Mouse (Mus musculus): ENCODE measurements around the gene Arfgap2. TPM values are rescaled to one million over a fixed set of nuclear protein-coding genes. Genes with fewer than 3 reads are reported as not detected.

The Arfgap2 gene
- total and polyA plus RNA-seq, 2 experiments from 2014 or later, result 51.1 to 53.0 TPM

DNA sequence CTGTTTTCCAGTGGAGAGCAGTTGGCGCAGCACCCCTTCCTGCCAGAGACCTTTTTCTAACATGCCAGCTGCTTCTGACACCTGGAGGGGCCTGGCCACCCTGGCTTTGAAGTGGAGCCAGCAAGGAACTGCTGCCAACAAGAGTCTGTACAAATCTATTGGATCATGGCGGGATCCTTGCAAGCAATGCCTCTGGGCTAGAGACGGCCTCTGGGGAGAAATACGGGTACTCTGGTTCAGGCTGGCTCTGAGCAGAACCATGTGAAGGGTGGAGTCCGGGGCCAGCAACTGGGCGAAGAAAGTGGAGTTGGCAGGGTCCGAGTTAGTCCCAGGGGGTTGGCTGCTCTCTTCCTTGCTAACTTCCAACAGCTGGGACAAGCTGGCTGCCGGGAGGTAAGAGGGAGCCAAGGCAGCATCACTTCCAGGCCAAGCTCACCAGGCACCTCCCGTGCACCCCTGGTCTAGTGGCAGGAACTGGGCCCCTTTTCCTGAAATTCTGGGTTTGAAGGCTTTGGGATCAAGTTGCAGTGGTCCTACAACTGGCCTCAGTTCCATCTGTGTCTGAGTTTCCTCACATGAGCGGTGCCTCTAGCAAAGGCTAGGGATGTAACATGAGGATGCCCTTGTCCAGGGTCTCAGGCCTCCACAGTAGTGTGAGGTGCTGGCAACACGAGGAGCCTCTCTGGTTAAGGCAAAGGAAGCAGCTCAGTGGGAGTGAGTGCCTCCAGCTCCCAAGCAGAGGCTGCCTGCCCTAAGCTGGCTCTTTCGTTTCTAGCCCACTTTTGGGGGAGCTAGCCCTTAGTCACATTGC, 26.6 kb downstream of the Arfgap2 start:
- Histone ChIP-seq H3K4me2 (ENCODE audit: low read depth, low read length, poor library complexity, severe bottlenecking) (no peak overlapping the region), H3K9me3 (ENCODE audit: low read length) (no peaks in the 10 kb centered on the region), H3K36me3 (ENCODE audit: insufficient read depth, low read length) (peaks cover 4% of the 10 kb centered on the region; the same call in 1 of the 2 replicates), H3K4me3 (ENCODE audit: low read depth, low read length) (no peak overlapping the region), H3K4me1 (ENCODE audit: insufficient read depth, low read length) (no peaks in the 10 kb centered on the region), H3K9ac (replicated peaks; ENCODE audit: low read length, poor library complexity, severe bottlenecking) (no peak overlapping the region), H3K27me3 (ENCODE audit: insufficient read depth, low read length) (no peaks in the 10 kb centered on the region), H3K27ac (ENCODE audit: low read depth, low read length) (no peak overlapping the region)
- 0 out of 2 replicates have a peak, but pooled peaks have one; percentile 47 for ATAC-seq (ENCODE audit: low FRiP score)
- peak; percentile 64 for DNase-seq (ENCODE audit: low spot score)
- TF ChIP-seq CTCF (IDR thresholded peaks at IDR 0.05), result no peak
- WGBS, result 70% methylated on average over 12 of the region's 12 CpGs

DNA sequence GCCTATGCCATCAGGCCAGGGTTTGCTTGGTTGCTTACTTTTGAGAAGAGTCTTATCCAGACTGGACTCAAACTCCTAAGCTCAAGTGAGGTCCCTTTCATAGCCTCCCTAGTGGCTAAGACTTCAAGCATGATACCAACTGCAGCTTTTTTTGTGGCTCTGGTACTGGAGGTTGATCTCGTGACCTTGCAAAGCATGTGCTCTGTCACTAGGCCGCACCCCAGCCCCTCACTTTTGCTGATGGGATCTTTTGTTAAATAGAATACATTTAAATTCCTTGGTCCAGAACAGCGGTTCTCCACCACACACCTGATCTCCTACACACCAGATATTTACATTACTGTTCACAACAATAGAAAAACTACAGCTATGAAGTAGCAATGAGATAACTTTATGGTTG, 29.5 kb downstream of the Arfgap2 start:
- no peaks in the 10 kb centered on the region for H3K27me3 ChIP-seq (ENCODE audit: insufficient read depth, low read length)
- H3K27ac ChIP-seq (ENCODE audit: low read depth, low read length), result no peak overlapping the region
- H3K36me3 ChIP-seq (ENCODE audit: insufficient read depth, low read length), result peaks cover 4% of the 10 kb centered on the region; the same call in 1 of the 2 replicates
- ATAC-seq (ENCODE audit: low FRiP score) (no peak), DNase-seq (ENCODE audit: low spot score) (no peak)
- no peaks in the 10 kb centered on the region for H3K9me3 ChIP-seq (ENCODE audit: low read length)
- H3K4me2 ChIP-seq (ENCODE audit: low read depth, low read length, poor library complexity, severe bottlenecking), result no peak overlapping the region
- no peak for TF ChIP-seq CTCF (IDR thresholded peaks at IDR 0.05)
- H3K9ac ChIP-seq (replicated peaks; ENCODE audit: low read length, poor library complexity, severe bottlenecking), result no peak overlapping the region
- WGBS, result 96% methylated on average over 3 of the region's 3 CpGs
- no peaks in the 10 kb centered on the region for H3K4me1 ChIP-seq (ENCODE audit: insufficient read depth, low read length)
- no peak overlapping the region for H3K4me3 ChIP-seq (ENCODE audit: low read depth, low read length)

DNA sequence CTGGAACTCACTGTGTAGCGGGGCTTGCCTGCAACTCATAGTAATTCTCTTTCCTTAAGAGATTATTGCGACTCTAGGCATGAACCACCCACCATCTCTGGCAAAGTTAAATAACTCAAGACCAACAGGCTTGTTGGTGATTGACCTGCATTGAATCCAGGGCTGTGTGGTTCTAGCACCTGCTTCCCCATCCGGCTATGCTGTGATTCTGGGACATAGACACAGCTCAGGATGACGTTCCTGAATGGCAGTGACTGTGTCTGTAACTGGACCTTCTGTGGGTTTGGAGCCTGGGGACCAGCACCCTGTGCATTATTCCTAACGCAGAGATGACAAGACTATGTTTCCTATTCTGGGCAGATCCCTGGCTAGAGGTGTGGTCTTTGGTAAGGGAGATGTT, 31.1 kb downstream of the Arfgap2 start:
- Histone ChIP-seq H3K4me3 (ENCODE audit: low read depth, low read length) (no peak overlapping the region), H3K36me3 (ENCODE audit: insufficient read depth, low read length) (peaks cover 4% of the 10 kb centered on the region; the same call in 1 of the 2 replicates), H3K4me2 (ENCODE audit: low read depth, low read length, poor library complexity, severe bottlenecking) (no peak overlapping the region), H3K27ac (ENCODE audit: low read depth, low read length) (no peak overlapping the region), H3K27me3 (ENCODE audit: insufficient read depth, low read length) (no peaks in the 10 kb centered on the region), H3K4me1 (ENCODE audit: insufficient read depth, low read length) (no peaks in the 10 kb centered on the region), H3K9me3 (ENCODE audit: low read length) (no peaks in the 10 kb centered on the region), H3K9ac (replicated peaks; ENCODE audit: low read length, poor library complexity, severe bottlenecking) (no peak overlapping the region)
- no peak for TF ChIP-seq CTCF (IDR thresholded peaks at IDR 0.05)
- ATAC-seq (ENCODE audit: low FRiP score) (no peak), DNase-seq (ENCODE audit: low spot score) (no peak)
- 89% methylated on average over 5 of the region's 5 CpGs for WGBS

- 67% methylated on average over 3 of the region's 3 CpGs for WGBS
- TF ChIP-seq CTCF (IDR thresholded peaks at IDR 0.05), result no peak
- no peak for ATAC-seq (ENCODE audit: low FRiP score)
Measured at GRCm38 (mm10) chr2:91299156-91299555, 34.4 kb downstream of the Arfgap2 start.

DNA sequence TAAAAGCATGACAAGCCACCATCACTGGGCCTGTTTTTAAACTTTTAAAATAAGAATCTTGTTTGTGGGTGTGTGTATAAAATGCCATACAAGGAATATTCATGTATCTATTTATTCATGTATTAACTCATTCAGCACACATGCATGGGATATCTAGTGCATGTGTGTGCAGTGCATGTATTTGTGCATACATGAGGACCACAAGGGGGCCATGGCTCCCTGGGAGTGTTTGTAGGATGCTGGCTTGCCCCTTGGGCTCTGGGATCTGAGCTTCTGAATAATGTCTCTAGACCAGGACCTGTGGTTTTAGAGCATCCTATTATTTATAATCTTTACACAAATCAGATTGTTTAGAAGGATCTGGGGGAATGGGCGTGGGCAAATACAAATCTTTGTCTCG, 36.0 kb downstream of the Arfgap2 start:
- WGBS, result 95% methylated on average over 2 of the region's 2 CpGs

More at GRCm38 (mm10) chr2:91299156-91299555, 34.4 kb downstream of the Arfgap2 start:
- H3K4me1 ChIP-seq (ENCODE audit: insufficient read depth, low read length), result no peaks in the 10 kb centered on the region
- no peak overlapping the region for H3K4me2 ChIP-seq (ENCODE audit: low read depth, low read length, poor library complexity, severe bottlenecking)
- peaks cover 5% of the 10 kb centered on the region for H3K36me3 ChIP-seq (ENCODE audit: insufficient read depth, low read length)
- DNase-seq (ENCODE audit: low spot score), result no peak
- H3K4me3 ChIP-seq (ENCODE audit: low read depth, low read length), result no peak overlapping the region
- no peaks in the 10 kb centered on the region for H3K27me3 ChIP-seq (ENCODE audit: insufficient read depth, low read length)
- no peak overlapping the region for H3K9ac ChIP-seq (replicated peaks; ENCODE audit: low read length, poor library complexity, severe bottlenecking)
- H3K9me3 ChIP-seq (ENCODE audit: low read length), result no peaks in the 10 kb centered on the region
- no peak overlapping the region for H3K27ac ChIP-seq (ENCODE audit: low read depth, low read length)

DNA sequence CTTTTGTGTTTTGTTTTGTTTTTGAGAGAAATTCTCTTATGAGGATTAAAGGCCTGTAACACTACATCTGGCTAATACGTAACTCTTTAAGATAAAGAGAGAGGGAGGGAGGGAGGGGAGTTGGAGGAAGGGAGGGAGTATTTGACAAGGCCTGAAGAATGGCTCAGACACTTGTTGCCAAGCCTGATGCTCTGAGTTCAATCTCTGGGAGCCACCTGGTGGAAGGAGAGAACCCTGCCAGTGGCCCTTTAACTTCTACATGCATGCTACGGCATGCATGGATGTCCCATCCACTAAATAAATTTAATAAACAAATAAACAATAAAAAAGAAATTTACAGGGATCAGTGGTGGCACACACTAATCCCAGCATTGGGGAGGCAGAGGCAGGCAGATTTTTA, 37.1 kb downstream of the Arfgap2 start:
- H3K4me3 ChIP-seq (ENCODE audit: low read depth, low read length), result no peak overlapping the region
- DNase-seq (ENCODE audit: low spot score) (no peak), ATAC-seq (ENCODE audit: low FRiP score) (no peak)
- H3K9ac ChIP-seq (replicated peaks; ENCODE audit: low read length, poor library complexity, severe bottlenecking), result no peak overlapping the region
- H3K4me1 ChIP-seq (ENCODE audit: insufficient read depth, low read length), result no peaks in the 10 kb centered on the region
- TF ChIP-seq CTCF (IDR thresholded peaks at IDR 0.05), result no peak
- 92% methylated on average over 2 of the region's 2 CpGs for WGBS
- no peak overlapping the region for H3K4me2 ChIP-seq (ENCODE audit: low read depth, low read length, poor library complexity, severe bottlenecking)
- H3K27ac ChIP-seq (ENCODE audit: low read depth, low read length), result no peak overlapping the region
- H3K27me3 ChIP-seq (ENCODE audit: insufficient read depth, low read length), result no peaks in the 10 kb centered on the region
- H3K36me3 ChIP-seq (ENCODE audit: insufficient read depth, low read length), result peaks cover 7% of the 10 kb centered on the region; the same call in 1 of the 2 replicates
- no peaks in the 10 kb centered on the region for H3K9me3 ChIP-seq (ENCODE audit: low read length)

More for the DNA sequence above, 36.0 kb downstream of the Arfgap2 start:
- Histone ChIP-seq H3K4me1 (ENCODE audit: insufficient read depth, low read length) (no peaks in the 10 kb centered on the region), H3K4me3 (ENCODE audit: low read depth, low read length) (no peak overlapping the region), H3K9me3 (ENCODE audit: low read length) (no peaks in the 10 kb centered on the region), H3K27me3 (ENCODE audit: insufficient read depth, low read length) (no peaks in the 10 kb centered on the region), H3K27ac (ENCODE audit: low read depth, low read length) (no peak overlapping the region), H3K4me2 (ENCODE audit: low read depth, low read length, poor library complexity, severe bottlenecking) (no peak overlapping the region), H3K9ac (replicated peaks; ENCODE audit: low read length, poor library complexity, severe bottlenecking) (no peak overlapping the region), H3K36me3 (ENCODE audit: insufficient read depth, low read length) (peaks cover 7% of the 10 kb centered on the region; the same call in 1 of the 2 replicates)
- ATAC-seq (ENCODE audit: low FRiP score) (no peak), DNase-seq (ENCODE audit: low spot score) (no peak)
- TF ChIP-seq CTCF (IDR thresholded peaks at IDR 0.05), result peak; percentile 34

Measured in midbrain, postnatal 0 days (tissue).